Mouse (Mus musculus): ENCODE data around the gene Ppm1n. TPM values are rescaled to one million over a fixed set of nuclear protein-coding genes. Genes with fewer than 3 reads are reported as not detected.

Gene Ppm1n
- polyA plus RNA-seq, 1 experiment from 2014 or later = 0.14 TPM

DNA sequence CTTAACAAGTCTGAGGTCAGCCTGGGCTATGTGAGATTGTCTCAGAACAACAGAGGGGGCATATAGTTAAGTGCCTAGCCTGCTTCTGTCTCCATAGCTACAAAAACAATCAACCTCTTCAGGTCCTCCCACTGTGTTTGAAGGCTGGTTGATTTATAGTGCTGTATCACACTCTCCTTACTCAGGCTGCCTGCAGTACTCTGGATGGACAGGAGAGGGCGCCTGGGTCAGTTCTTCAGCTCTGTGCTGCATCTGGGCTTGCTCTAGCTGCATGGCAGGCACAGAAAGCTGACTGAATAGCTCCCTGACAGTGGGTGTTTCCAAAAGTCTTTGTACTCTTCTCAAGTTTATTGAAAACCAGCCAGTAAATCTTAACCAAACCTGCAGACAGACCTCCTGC, 40.4 kb downstream of the Ppm1n start:
- ATAC-seq (peak; percentile 70), DNase-seq (ENCODE audit: low read depth, low spot score) (peak; percentile 44)
- H3K27me3 ChIP-seq = no peaks in the 10 kb centered on the region
- ChIA-PET CTCF (interaction anchor here (0.6 to 5.0 kb wide), 24 partner anchors 8 to 140 kb away, joined by 3 to 37 read pairs (median 5); partner anchors contain the start of genes Opa3, Ppm1n and Vasp), POLR2A (no interaction called here)
- TF ChIP-seq CTCF (IDR thresholded peaks at IDR 0.05) = peak; percentile 93
- in situ Hi-C loops (cut with MboI; ENCODE audit: low pct_unique_long_range_greater_than_20kb) = no loop called here

DNA sequence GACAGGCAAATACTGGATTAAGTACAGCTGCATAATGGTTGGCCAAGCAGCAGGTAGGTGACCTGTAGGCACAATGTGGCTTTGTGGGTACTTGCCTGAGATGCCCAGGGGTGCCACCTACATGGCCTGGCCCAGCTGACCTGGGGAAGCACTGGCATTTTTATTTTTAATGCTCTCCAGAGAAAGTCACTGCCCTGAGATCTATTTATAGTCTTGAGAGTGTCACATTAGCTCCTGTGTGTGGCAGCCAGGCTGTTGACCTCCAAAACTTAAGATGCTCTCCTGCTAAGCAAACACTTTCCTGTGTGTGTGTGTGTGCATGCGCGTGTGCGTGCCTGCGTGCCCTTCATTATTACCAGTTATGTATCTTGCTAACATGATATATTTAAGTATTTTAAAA, 41.5 kb downstream of the Ppm1n start:
- DNase-seq (ENCODE audit: low read depth, low spot score) (no peak), ATAC-seq (no peak)
- ChIA-PET POLR2A (no interaction called here), CTCF (interaction anchor here (1.0 to 5.0 kb wide), 4 partner anchors 12 to 63 kb away, joined by 3 to 37 read pairs (median 8); partner anchors contain the start of gene Ppm1n)
- in situ Hi-C loops (cut with MboI; ENCODE audit: low pct_unique_long_range_greater_than_20kb) = no loop called here
- no peaks in the 10 kb centered on the region for H3K27me3 ChIP-seq
- no peak for TF ChIP-seq CTCF (IDR thresholded peaks at IDR 0.05)

DNA sequence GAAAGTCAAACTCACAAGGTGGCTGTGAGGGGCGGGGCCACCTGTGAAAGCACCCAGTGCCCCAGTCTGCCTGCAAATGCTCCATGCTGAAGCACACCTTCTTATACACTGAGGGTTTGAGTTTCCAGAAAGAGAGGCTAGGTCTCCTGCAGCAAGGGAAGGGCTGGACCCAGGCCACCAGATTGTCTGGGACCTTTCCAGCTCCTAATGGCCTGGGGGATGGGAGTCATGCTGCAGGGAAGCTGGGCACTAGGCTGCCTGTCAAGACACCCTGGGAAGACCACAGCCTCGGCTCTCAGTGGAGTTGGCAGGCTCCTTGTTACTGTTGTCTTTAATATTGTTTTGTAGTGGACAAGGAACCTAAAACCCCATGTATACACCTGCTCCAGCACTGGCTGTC, 43.5 kb downstream of the Ppm1n start:
- DNase-seq (ENCODE audit: low read depth, low spot score) (no peak), ATAC-seq (no peak)
- ChIA-PET CTCF (interaction anchor here (5.0 kb wide), 1 partner anchor 44 kb away, joined by 37 read pairs; the partner anchor contains the start of gene Ppm1n), POLR2A (no interaction called here)
- H3K27me3 ChIP-seq = no peaks in the 10 kb centered on the region
- TF ChIP-seq CTCF (IDR thresholded peaks at IDR 0.05) = no peak
- in situ Hi-C loops (cut with MboI; ENCODE audit: low pct_unique_long_range_greater_than_20kb) = no loop called here

GRCm38 (mm10) chr7:19235092-19235671, 44.7 kb downstream of the Ppm1n start:
- ATAC-seq = no peak
- no peak for DNase-seq (ENCODE audit: low read depth, low spot score)
- CTCF ChIA-PET = no interaction called here
- in situ Hi-C loops (cut with MboI; ENCODE audit: low pct_unique_long_range_greater_than_20kb) = no loop called here
- H3K27me3 ChIP-seq = no peaks in the 10 kb centered on the region
- no peak for TF ChIP-seq CTCF (IDR thresholded peaks at IDR 0.05)
- POLR2A ChIA-PET = no interaction called here

DNA sequence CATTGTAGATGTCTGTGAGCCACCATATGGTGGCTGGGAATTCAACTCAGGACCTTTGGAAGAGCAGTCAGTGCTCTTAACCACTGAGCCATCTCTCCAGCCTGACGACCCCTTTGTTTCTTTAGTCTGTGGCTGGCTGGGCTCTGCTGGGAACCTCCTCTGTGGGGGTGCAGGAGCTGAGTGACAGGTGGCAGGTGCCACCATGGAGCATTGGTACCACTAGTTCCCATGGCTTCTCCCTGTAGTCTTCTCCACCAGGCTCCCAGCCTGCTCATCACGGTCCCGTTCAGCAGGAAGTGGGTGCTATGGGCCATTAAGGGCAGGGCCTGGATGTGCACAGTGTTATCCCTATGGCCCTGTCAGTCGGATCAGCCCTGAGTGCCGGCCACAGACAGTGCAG, 45.2 kb downstream of the Ppm1n start:
- CTCF ChIA-PET = no interaction called here
- no peak for DNase-seq (ENCODE audit: low read depth, low spot score)
- TF ChIP-seq CTCF (IDR thresholded peaks at IDR 0.05) = no peak
- no peaks in the 10 kb centered on the region for H3K27me3 ChIP-seq
- ATAC-seq = no peak
- in situ Hi-C loops (cut with MboI; ENCODE audit: low pct_unique_long_range_greater_than_20kb) = loop anchor here (5.0 kb wide), 1 partner anchor 48 kb away; the partner anchor contains the start of genes Ppm1n and Rtn2
- POLR2A ChIA-PET = no interaction called here

DNA sequence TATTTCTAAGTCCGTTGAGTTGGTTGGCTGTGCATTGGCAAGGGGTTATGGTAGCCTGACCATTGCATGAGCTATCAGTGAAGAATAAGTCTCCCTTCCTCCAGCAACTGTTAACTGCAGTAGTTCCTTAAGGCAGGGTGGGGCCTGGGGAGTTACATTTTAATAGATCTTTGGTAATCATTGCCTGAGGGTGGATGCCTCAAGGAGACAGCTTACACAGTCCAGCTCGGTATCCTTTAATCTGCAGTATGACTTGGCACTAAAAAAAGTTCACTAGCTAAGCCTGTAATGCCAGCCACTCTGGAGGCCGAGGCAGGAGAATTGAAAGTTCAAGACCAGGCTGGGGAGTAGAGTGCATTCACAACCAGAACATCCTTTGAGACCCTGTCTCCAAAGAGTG, 48.0 kb downstream of the Ppm1n start:
- no peak for ATAC-seq
- ChIA-PET CTCF (interaction anchor here (1.5 to 1.9 kb wide), 3 partner anchors 8 to 111 kb away, joined by 3 to 5 read pairs (median 5); no protein-coding TSS in a partner anchor), POLR2A (interaction anchor here (0.7 kb wide), 1 partner anchor 40 kb away, joined by 3 read pairs; no protein-coding TSS in a partner anchor)
- in situ Hi-C loops (cut with MboI; ENCODE audit: low pct_unique_long_range_greater_than_20kb) = loop anchor here (5.0 kb wide), 1 partner anchor 50 kb away; the partner anchor contains the start of genes Ppm1n and Rtn2
- H3K27me3 ChIP-seq = no peaks in the 10 kb centered on the region
- no peak for DNase-seq (ENCODE audit: low read depth, low spot score)
- no peak for TF ChIP-seq CTCF (IDR thresholded peaks at IDR 0.05)

GRCm38 (mm10) chr7:19230899-19231298, 49.0 kb downstream of the Ppm1n start:
- POLR2A ChIA-PET = no interaction called here
- in situ Hi-C loops (cut with MboI; ENCODE audit: low pct_unique_long_range_greater_than_20kb) = loop anchor here (5.0 kb wide), 1 partner anchor 51 kb away; the partner anchor contains the start of genes Ppm1n and Rtn2
- CTCF ChIA-PET = interaction anchor here (1.6 kb wide), 1 partner anchor 9 kb away, joined by 5 read pairs; no protein-coding TSS in a partner anchor
- DNase-seq (ENCODE audit: low read depth, low spot score) (no peak), ATAC-seq (no peak)
- no peak for TF ChIP-seq CTCF (IDR thresholded peaks at IDR 0.05)
- H3K27me3 ChIP-seq = no peaks in the 10 kb centered on the region

- no peaks in the 10 kb centered on the region for H3K27me3 ChIP-seq
- no peak for TF ChIP-seq CTCF (IDR thresholded peaks at IDR 0.05)
- ChIA-PET CTCF (interaction anchor here (2.4 kb wide), 1 partner anchor 9 kb away, joined by 11 read pairs; no protein-coding TSS in a partner anchor), POLR2A (no interaction called here)
- in situ Hi-C loops (cut with MboI; ENCODE audit: low pct_unique_long_range_greater_than_20kb) = loop anchor here (5.0 kb wide), 1 partner anchor 52 kb away; the partner anchor contains the start of genes Ppm1n and Rtn2
- no peak for DNase-seq (ENCODE audit: low read depth, low spot score)
- ATAC-seq = no peak
Observed at GRCm38 (mm10) chr7:19230041-19230580, 49.8 kb downstream of the Ppm1n start.

- H3K27me3 ChIP-seq = no peaks in the 10 kb centered on the region
- DNase-seq (ENCODE audit: low read depth, low spot score) = no peak
- TF ChIP-seq CTCF (IDR thresholded peaks at IDR 0.05) = no peak
- POLR2A ChIA-PET = interaction anchor here (0.6 kb wide), 1 partner anchor 79 kb away, joined by 5 read pairs; no protein-coding TSS in a partner anchor
- no peak for ATAC-seq
- CTCF ChIA-PET = interaction anchor here (1.0 to 2.4 kb wide), 6 partner anchors 10 to 52 kb away, joined by 3 to 11 read pairs (median 4); no protein-coding TSS in a partner anchor
- in situ Hi-C loops (cut with MboI; ENCODE audit: low pct_unique_long_range_greater_than_20kb) = no loop called here
Observed at GRCm38 (mm10) chr7:19229404-19229803, 50.5 kb downstream of the Ppm1n start.

- H3K27me3 ChIP-seq = no peaks in the 10 kb centered on the region
- ATAC-seq (no peak), DNase-seq (ENCODE audit: low read depth, low spot score) (no peak)
- TF ChIP-seq CTCF (IDR thresholded peaks at IDR 0.05) = no peak
- ChIA-PET CTCF (interaction anchor here (1.0 to 2.4 kb wide), 6 partner anchors 11 to 52 kb away, joined by 3 to 11 read pairs (median 4); no protein-coding TSS in a partner anchor), POLR2A (interaction anchor here (0.8 kb wide), 1 partner anchor 114 kb away, joined by 3 read pairs; no protein-coding TSS in a partner anchor)
- in situ Hi-C loops (cut with MboI; ENCODE audit: low pct_unique_long_range_greater_than_20kb) = no loop called here
Observed at GRCm38 (mm10) chr7:19228793-19229148, 51.1 kb downstream of the Ppm1n start.

Data from Patski (cell line).